Mouse (Mus musculus) forebrain, embryonic 10.5 days (tissue): ENCODE results near the gene Serinc2. TPM values are rescaled to one million over a fixed set of nuclear protein-coding genes. Genes with fewer than 3 reads are reported as not detected.
A peak's percentile ranks its signal among the peaks of the same experiment; 100 is the strongest.

Source experiments
- DNase-seq: peaks from one replicate; pipeline ENCODE4 v3.0.0-alpha.2; 2017; ENCODE audit warnings: low spot score; ENCODE audit errors: extremely low spot score
- H3K27ac ChIP-seq: fragments of 300-500 bp; sonication (generic); 2 replicates; pipeline ENCODE4 v1.5.1; 2016; ENCODE audit warnings: mild to moderate bottlenecking
- H3K27me3 ChIP-seq: fragments of 300-500 bp; sonication (generic); 2 replicates; pipeline ENCODE4 v1.6.1; 2016; ENCODE audit warnings: mild to moderate bottlenecking; ENCODE audit not compliant: poor library complexity, severe bottlenecking
- H3K36me3 ChIP-seq: fragments of 300-500 bp; sonication (generic); replicated peaks from 2 replicates; pipeline ENCODE4 v1.6.1; 2016; ENCODE audit warnings: mild to moderate bottlenecking, moderate library complexity
- H3K4me1 ChIP-seq: fragments of 300-500 bp; sonication (generic); 2 replicates; pipeline ENCODE4 v1.6.1; 2016
- H3K4me3 ChIP-seq: fragments of 300-500 bp; sonication (generic); 2 replicates; pipeline ENCODE4 v1.5.1; 2016; ENCODE audit warnings: mild to moderate bottlenecking, moderate library complexity
- H3K9me3 ChIP-seq: fragments of 300-500 bp; sonication (generic); 2 replicates; pipeline ENCODE4 v1.6.1; 2016; ENCODE audit warnings: mild to moderate bottlenecking, moderate library complexity
- WGBS: fragments of 180-500 bp; shearing (Covaris S2); methylation state at CpG from one replicate; pipeline ENCODE4 v1.1.7; 2016; 5-methylcytosine and 5-hydroxymethylcytosine counted together
- polyA plus RNA-seq: library from polyadenylated mRNA; unstranded; fragments of >200 nt; fragmentation: Nextera tagmentation; extraction: Ambion mirVana; gene quantifications from 2 replicates; pipeline ENCODE4 v1.2.1, GENCODE M21; 2016

The Serinc2 gene
- polyA plus RNA-seq, 1 experiment from 2014 or later: 63.2 TPM

DNA sequence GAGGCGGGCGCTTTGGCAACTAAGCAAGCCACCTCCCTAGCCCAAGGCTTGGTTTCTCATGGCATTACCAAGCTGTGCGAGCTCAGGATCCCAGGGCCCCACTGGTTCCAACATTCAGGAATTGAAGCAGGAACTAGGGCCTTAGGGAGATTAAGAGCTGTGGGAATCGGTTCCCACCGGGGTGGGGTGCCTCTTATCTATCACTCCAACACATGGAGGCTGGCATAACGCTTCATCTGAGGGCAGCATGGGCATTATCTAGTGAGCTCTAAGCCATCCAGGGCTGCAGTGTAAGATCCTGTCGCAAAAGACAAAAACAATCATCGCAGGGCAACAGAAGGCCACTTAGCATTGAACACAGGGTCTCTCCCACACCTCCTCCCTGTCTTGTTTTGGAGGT is 15.5 kb upstream of the Serinc2 start:
- Histone ChIP-seq H3K36me3 (no peaks in the 10 kb centered on the region), H3K27ac (no peak overlapping the region), H3K4me1 (peaks cover 10% of the 10 kb centered on the region), H3K9me3 (no peaks in the 10 kb centered on the region), H3K27me3 (peaks cover 9% of the 10 kb centered on the region; the same call in 1 of the 2 replicates), H3K4me3 (no peak overlapping the region)
- 88% methylated on average over 8 of the region's 8 CpGs for WGBS
- DNase-seq: no peak

- H3K9me3 ChIP-seq: no peaks in the 10 kb centered on the region
- H3K27ac ChIP-seq: no peak overlapping the region
- DNase-seq: peak; percentile 87
- 7% methylated on average over 4 of the region's 4 CpGs for WGBS
- peaks cover 10% of the 10 kb centered on the region for H3K27me3 ChIP-seq
- no peak overlapping the region for H3K4me3 ChIP-seq
- peaks cover 7% of the 10 kb centered on the region for H3K4me1 ChIP-seq
- no peaks in the 10 kb centered on the region for H3K36me3 ChIP-seq
Measured at GRCm38 (mm10) chr4:130292271-130292670, 13.3 kb upstream of the Serinc2 start.

- H3K4me1 ChIP-seq: no peaks in the 10 kb centered on the region
- H3K36me3 ChIP-seq: no peaks in the 10 kb centered on the region
- H3K27me3 ChIP-seq: peaks cover 14% of the 10 kb centered on the region
- H3K9me3 ChIP-seq: no peaks in the 10 kb centered on the region
- H3K27ac ChIP-seq: no peak overlapping the region
- WGBS: 77% methylated on average over 3 of the region's 3 CpGs
- H3K4me3 ChIP-seq: no peak overlapping the region
- no peak for DNase-seq
Measured at GRCm38 (mm10) chr4:130289824-130290223, 10.8 kb upstream of the Serinc2 start.

GRCm38 (mm10) chr4:130286531-130286930 is 7.5 kb upstream of the Serinc2 start:
- DNase-seq: no peak
- WGBS: 59% methylated on average over 3 of the region's 3 CpGs
- H3K4me1 ChIP-seq: no peaks in the 10 kb centered on the region

GRCm38 (mm10) chr4:130283826-130284225 is 4.8 kb upstream of the Serinc2 start:
- Histone ChIP-seq H3K36me3 (no peaks in the 10 kb centered on the region), H3K27ac (no peak overlapping the region), H3K9me3 (no peaks in the 10 kb centered on the region), H3K4me3 (no peak overlapping the region), H3K27me3 (peaks cover 37% of the 10 kb centered on the region), H3K4me1 (no peaks in the 10 kb centered on the region)
- DNase-seq: no peak
- WGBS: 87% methylated on average over 9 of the region's 9 CpGs

More at GRCm38 (mm10) chr4:130286531-130286930, 7.5 kb upstream of the Serinc2 start:
- Histone ChIP-seq H3K36me3 (no peaks in the 10 kb centered on the region), H3K27me3 (peaks cover 24% of the 10 kb centered on the region), H3K9me3 (no peaks in the 10 kb centered on the region), H3K27ac (no peak overlapping the region), H3K4me3 (no peak overlapping the region)

DNA sequence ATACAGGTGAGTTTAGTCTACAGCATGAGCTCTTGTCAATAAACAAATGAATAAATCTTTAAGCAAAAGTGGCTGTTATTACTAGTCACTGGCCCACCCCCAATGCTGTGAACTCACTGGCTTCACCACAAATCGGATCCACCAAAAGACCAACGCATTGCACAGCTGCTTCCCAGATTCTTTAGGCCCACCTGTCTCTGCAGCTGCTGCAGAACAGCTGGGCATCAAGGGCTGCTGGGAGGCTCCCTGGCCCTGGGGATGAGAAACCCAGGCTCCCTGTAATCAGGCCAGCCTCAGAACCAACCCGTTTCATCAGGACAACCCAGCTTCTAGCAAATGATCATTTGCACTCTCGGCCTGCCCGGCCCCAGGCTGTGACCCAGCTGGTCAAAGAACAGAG is 3.9 kb upstream of the Serinc2 start:
- Histone ChIP-seq H3K4me1 (no peaks in the 10 kb centered on the region), H3K27me3 (peaks cover 45% of the 10 kb centered on the region), H3K36me3 (no peaks in the 10 kb centered on the region), H3K27ac (no peak overlapping the region), H3K9me3 (no peaks in the 10 kb centered on the region), H3K4me3 (no peak overlapping the region)
- no peak for DNase-seq
- 81% methylated on average over 5 of the region's 5 CpGs for WGBS

DNA sequence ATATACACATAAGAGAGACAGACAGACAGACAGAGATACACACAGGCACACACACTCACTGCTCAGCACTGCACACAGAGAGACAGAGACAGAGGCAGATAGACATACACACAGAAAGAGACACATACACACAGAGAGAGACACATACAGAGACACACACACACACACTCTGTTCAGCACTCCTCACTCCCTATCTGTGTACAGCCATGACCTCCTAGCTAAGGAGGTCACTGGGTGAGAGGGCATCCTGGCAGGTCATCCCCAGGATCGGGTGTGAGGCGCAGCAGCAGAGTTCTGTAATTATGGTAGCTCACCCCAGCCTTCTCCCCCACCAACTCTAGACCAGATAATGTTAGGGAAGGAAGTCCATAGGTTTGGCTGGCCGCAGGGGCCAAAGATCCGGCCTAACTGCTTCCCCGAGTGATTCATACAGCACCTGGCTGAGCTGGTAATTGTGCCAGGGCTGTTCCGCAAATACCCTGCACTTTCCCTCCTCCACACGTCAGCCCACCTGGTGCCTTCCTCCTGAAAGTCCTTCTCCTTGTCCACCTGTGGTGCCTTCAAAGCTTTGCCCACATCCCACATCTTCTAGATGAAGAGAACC is 2.3 kb downstream of the Serinc2 start:
- DNase-seq: no peak

DNA sequence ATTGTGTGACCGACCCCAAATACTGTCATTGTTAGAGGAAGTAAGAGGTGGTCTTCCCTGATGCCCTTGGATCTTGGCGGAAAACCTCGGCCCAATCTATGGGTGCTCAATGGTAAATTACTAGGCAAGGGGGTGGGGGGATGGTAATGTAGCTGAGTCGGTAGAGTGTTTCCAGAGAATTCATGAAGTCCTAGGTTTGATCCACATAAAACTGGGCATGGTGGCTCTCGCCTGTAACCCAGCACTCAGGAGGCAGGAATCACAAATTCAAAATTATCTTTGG is 3.2 kb downstream of the Serinc2 start:
- peaks cover 82% of the 10 kb centered on the region for H3K27me3 ChIP-seq
- H3K36me3 ChIP-seq: peaks cover 4% of the 10 kb centered on the region
- WGBS: 50% methylated on average over 5 of the region's 5 CpGs
- peak overlapping the region; percentile 81 for H3K4me3 ChIP-seq
- peak overlapping the region; percentile 97 for H3K27ac ChIP-seq
- H3K9me3 ChIP-seq: no peaks in the 10 kb centered on the region
- peaks cover 44% of the 10 kb centered on the region for H3K4me1 ChIP-seq
- no peak for DNase-seq

More for the DNA sequence above, 2.3 kb downstream of the Serinc2 start:
- Histone ChIP-seq H3K27ac (no peak overlapping the region), H3K36me3 (no peaks in the 10 kb centered on the region), H3K27me3 (peaks cover 83% of the 10 kb centered on the region), H3K4me3 (no peak overlapping the region), H3K4me1 (peaks cover 44% of the 10 kb centered on the region), H3K9me3 (no peaks in the 10 kb centered on the region)
- 70% methylated on average over 7 of the region's 7 CpGs for WGBS

GRCm38 (mm10) chr4:130275016-130275822 is 3.8 kb downstream of the Serinc2 start:
- H3K27ac ChIP-seq: peak overlapping the region; percentile 97
- H3K9me3 ChIP-seq: no peaks in the 10 kb centered on the region
- WGBS: 1% methylated on average over 62 of the region's 62 CpGs
- H3K36me3 ChIP-seq: peaks cover 7% of the 10 kb centered on the region
- H3K4me1 ChIP-seq: peaks cover 44% of the 10 kb centered on the region
- H3K27me3 ChIP-seq: peaks cover 78% of the 10 kb centered on the region
- DNase-seq: peak; percentile 67
- H3K4me3 ChIP-seq: peak overlapping the region; percentile 81

GRCm38 (mm10) chr4:130274346-130275015 is 4.5 kb downstream of the Serinc2 start:
- peak; percentile 86 for DNase-seq
- H3K27ac ChIP-seq: peak overlapping the region; percentile 97
- peaks cover 44% of the 10 kb centered on the region for H3K4me1 ChIP-seq
- under 1% methylated on average over 29 of the region's 29 CpGs for WGBS
- no peaks in the 10 kb centered on the region for H3K9me3 ChIP-seq
- peak overlapping the region; percentile 81 for H3K4me3 ChIP-seq
- H3K27me3 ChIP-seq: peaks cover 76% of the 10 kb centered on the region
- H3K36me3 ChIP-seq: peaks cover 7% of the 10 kb centered on the region

DNA sequence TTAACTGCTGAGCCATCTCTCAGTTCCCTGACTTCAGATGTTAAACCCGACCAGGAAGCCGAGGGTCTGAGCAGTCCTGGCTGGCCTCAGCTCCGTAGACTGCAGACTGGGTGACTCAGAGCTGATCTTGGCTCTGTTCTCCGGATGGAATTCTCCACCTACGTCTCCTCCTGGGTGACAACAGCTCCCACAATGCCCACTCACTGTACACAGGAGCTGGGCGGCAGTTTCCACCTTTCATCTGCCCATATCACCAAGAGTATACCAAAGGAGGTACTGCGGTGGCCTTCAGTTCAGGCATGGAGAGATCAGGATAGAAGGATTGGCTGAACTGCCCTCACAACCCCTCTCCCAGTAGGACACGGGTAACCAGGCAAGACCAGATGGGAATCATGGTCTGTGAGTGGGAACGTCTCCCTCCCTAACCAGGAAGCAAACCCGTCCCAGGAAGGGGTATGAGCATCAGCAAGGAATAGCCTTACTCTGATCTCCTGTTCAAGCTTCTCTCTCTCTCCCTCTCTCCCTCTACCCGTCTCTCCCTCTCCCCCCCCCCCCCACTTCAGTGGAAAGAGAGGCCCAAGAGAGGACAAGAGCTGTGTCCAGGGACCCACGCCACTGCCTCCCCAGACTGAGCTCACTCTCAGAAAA is 5.2 kb downstream of the Serinc2 start:
- Histone ChIP-seq H3K4me1 (peaks cover 44% of the 10 kb centered on the region), H3K27ac (peak overlapping the region; percentile 97), H3K9me3 (no peaks in the 10 kb centered on the region), H3K27me3 (peaks cover 70% of the 10 kb centered on the region), H3K36me3 (peaks cover 7% of the 10 kb centered on the region), H3K4me3 (peak overlapping the region; percentile 81)
- no peak for DNase-seq
- WGBS: 6% methylated on average over 12 of the region's 12 CpGs

DNA sequence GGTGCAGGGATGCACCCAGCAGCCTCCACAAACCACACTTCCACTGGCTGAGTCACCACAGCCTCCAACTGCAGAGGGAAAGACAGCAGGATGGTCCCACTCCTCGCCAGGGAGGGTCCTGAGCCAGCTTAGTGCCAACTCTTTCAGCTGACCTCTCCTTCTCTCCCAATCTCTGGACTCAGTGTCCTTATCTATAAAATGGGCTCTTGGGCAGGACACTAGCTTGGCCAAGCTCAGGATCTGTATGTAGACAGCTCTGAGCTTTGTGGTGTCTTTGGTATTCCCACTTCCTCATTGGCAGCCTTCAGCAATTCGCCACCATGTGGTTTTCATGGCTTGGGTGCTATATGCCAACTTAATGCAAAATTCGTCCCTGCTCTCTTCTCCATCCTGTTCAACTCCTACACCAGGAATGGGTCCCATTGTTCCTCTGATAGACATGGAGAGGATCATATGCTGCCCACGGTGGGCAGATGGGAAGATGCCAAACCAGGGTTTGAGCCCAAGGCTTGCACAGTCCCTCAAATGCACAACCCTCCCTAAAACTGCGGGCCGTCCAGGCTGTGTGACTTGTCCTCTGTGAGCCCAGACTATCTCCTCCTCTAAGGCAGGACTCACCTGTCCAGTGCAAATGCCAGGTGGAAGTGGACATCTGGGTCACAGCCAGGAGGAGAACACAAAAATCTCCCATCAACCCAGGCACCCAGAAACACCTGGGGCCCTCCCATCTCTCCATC is 8.2 kb downstream of the Serinc2 start:
- H3K27me3 ChIP-seq: peaks cover 41% of the 10 kb centered on the region
- no peaks in the 10 kb centered on the region for H3K9me3 ChIP-seq
- peaks cover 49% of the 10 kb centered on the region for H3K4me1 ChIP-seq
- WGBS: 85% methylated on average over 6 of the region's 6 CpGs
- no peak overlapping the region for H3K4me3 ChIP-seq
- peaks cover 7% of the 10 kb centered on the region for H3K36me3 ChIP-seq
- DNase-seq: no peak
- H3K27ac ChIP-seq: no peak overlapping the region
